Mouse (Mus musculus): ENCODE results near the gene Cdca4.

Gene Cdca4

GRCm38 (mm10) chr12:112829244-112829864, at the start of gene Cdca4:
Gene Cdca4, minus strand, starts transcription at chr12:112829423.
- peak; percentile 98 for DNase-seq (ENCODE audit: low read depth, low spot score)

GRCm38 (mm10) chr12:112877607-112878020, 48.4 kb upstream of the Cdca4 start:
- no peak for DNase-seq (ENCODE audit: low read depth, low spot score)

GRCm38 (mm10) chr12:112877073-112877576, 47.9 kb upstream of the Cdca4 start:
- DNase-seq (ENCODE audit: low read depth, low spot score), result no peak

GRCm38 (mm10) chr12:112876332-112877072, 47.3 kb upstream of the Cdca4 start:
- DNase-seq (ENCODE audit: low read depth, low spot score), result peak; percentile 43

GRCm38 (mm10) chr12:112875225-112876013, 46.2 kb upstream of the Cdca4 start:
- DNase-seq (ENCODE audit: low read depth, low spot score), result peak; percentile 92

GRCm38 (mm10) chr12:112874199-112874598, 45.0 kb upstream of the Cdca4 start:
- no peak for DNase-seq (ENCODE audit: low read depth, low spot score)

GRCm38 (mm10) chr12:112873452-112874190, 44.4 kb upstream of the Cdca4 start:
- peak; percentile 71 for DNase-seq (ENCODE audit: low read depth, low spot score)

GRCm38 (mm10) chr12:112872991-112873390, 43.8 kb upstream of the Cdca4 start:
- no peak for DNase-seq (ENCODE audit: low read depth, low spot score)

- DNase-seq (ENCODE audit: low read depth, low spot score), result no peak
Measured at GRCm38 (mm10) chr12:112871272-112871671, 42.0 kb upstream of the Cdca4 start.

GRCm38 (mm10) chr12:112870775-112871174, 41.6 kb upstream of the Cdca4 start:
- no peak for DNase-seq (ENCODE audit: low read depth, low spot score)

- DNase-seq (ENCODE audit: low read depth, low spot score), result no peak
Measured at GRCm38 (mm10) chr12:112869783-112870204, 40.6 kb upstream of the Cdca4 start.

GRCm38 (mm10) chr12:112868178-112869087, 39.2 kb upstream of the Cdca4 start, which contains the start of gene Gpr132:
Gene Gpr132, minus strand, starts transcription at chr12:112868228.
- no peak for DNase-seq (ENCODE audit: low read depth, low spot score)

GRCm38 (mm10) chr12:112867106-112867674, 38.0 kb upstream of the Cdca4 start:
- DNase-seq (ENCODE audit: low read depth, low spot score), result no peak

GRCm38 (mm10) chr12:112866467-112867080, 37.4 kb upstream of the Cdca4 start:
- DNase-seq (ENCODE audit: low read depth, low spot score), result peak; percentile 40

GRCm38 (mm10) chr12:112864804-112865203, 35.6 kb upstream of the Cdca4 start:
- no peak for DNase-seq (ENCODE audit: low read depth, low spot score)

GRCm38 (mm10) chr12:112861911-112862321, 32.7 kb upstream of the Cdca4 start:
- DNase-seq (ENCODE audit: low read depth, low spot score), result no peak

GRCm38 (mm10) chr12:112860765-112861164, 31.5 kb upstream of the Cdca4 start:
- no peak for DNase-seq (ENCODE audit: low read depth, low spot score)

- no peak for DNase-seq (ENCODE audit: low read depth, low spot score)
Measured at GRCm38 (mm10) chr12:112859930-112860329, 30.7 kb upstream of the Cdca4 start.

- DNase-seq (ENCODE audit: low read depth, low spot score), result no peak
Measured at GRCm38 (mm10) chr12:112858581-112859336, 29.5 kb upstream of the Cdca4 start.
